Mouse (Mus musculus): ENCODE measurements around the gene Fbxl18.
A peak's percentile ranks its signal among the peaks of the same experiment; 100 is the strongest.
"Not testable (repeated sequence)": the region's sequence is repeated elsewhere in the genome, so short reads cannot be mapped to it uniquely, and the experiment has no call there.

Fbxl18 gene

GRCm38 (mm10) chr5:142869463-142869862 lies 25.8 kb downstream of the Fbxl18 start:
- DNase-seq, result no peak

GRCm38 (mm10) chr5:142857763-142858229 lies 37.4 kb downstream of the Fbxl18 start:
- peak; percentile 64 for DNase-seq

GRCm38 (mm10) chr5:142856408-142856807 lies 38.8 kb downstream of the Fbxl18 start:
- DNase-seq, result no peak

GRCm38 (mm10) chr5:142854877-142855276 lies 40.3 kb downstream of the Fbxl18 start:
- DNase-seq, result no peak

- DNase-seq, result no peak
These were observed 41.6 kb downstream of the Fbxl18 start for GRCm38 (mm10) chr5:142853585-142853984.

GRCm38 (mm10) chr5:142851681-142852049 lies 43.6 kb downstream of the Fbxl18 start:
- no peak for DNase-seq

GRCm38 (mm10) chr5:142850916-142851680 lies 44.1 kb downstream of the Fbxl18 start:
- no peak for DNase-seq

- DNase-seq, result no peak
These were observed 44.7 kb downstream of the Fbxl18 start for GRCm38 (mm10) chr5:142850476-142850875.

- no peak for DNase-seq
These were observed 46.3 kb downstream of the Fbxl18 start for GRCm38 (mm10) chr5:142848911-142849310.

GRCm38 (mm10) chr5:142848149-142848548 lies 47.1 kb downstream of the Fbxl18 start:
- no peak for DNase-seq

GRCm38 (mm10) chr5:142844467-142844866 lies 50.8 kb downstream of the Fbxl18 start:
- DNase-seq, result no peak

GRCm38 (mm10) chr5:142842137-142842642 lies 53.0 kb downstream of the Fbxl18 start:
- DNase-seq, result no peak

- no peak for DNase-seq
These were observed 53.7 kb downstream of the Fbxl18 start for GRCm38 (mm10) chr5:142841372-142842136.

- DNase-seq, result not testable (repeated sequence)
These were observed 57.8 kb downstream of the Fbxl18 start for GRCm38 (mm10) chr5:142837427-142837826.

- DNase-seq, result no peak
These were observed 58.3 kb downstream of the Fbxl18 start for GRCm38 (mm10) chr5:142836891-142837290.

- no peak for DNase-seq
These were observed 61.4 kb downstream of the Fbxl18 start for GRCm38 (mm10) chr5:142833646-142834438.

GRCm38 (mm10) chr5:142826131-142826530 lies 69.1 kb downstream of the Fbxl18 start:
- no peak for DNase-seq

GRCm38 (mm10) chr5:142825665-142826064 lies 69.6 kb downstream of the Fbxl18 start:
- no peak for DNase-seq

- no peak for DNase-seq
These were observed 71.1 kb downstream of the Fbxl18 start for GRCm38 (mm10) chr5:142824091-142824490.

GRCm38 (mm10) chr5:142823096-142824062 lies 71.8 kb downstream of the Fbxl18 start:
- peak; percentile 87 for DNase-seq

GRCm38 (mm10) chr5:142822286-142823095 lies 72.7 kb downstream of the Fbxl18 start:
- peak; percentile 62 for DNase-seq
